Mouse (Mus musculus) lung, postnatal 0 days (tissue): ENCODE measurements around the gene Bdkrb2. TPM values are rescaled to one million over a fixed set of nuclear protein-coding genes. Genes with fewer than 3 reads are reported as not detected.

Experiments
- ATAC-seq: fragments of 200-750 bp; cut with Nextera tagmentation; 2 replicates; pipeline ENCODE4 v1.8.0; 2017; ENCODE audit warnings: moderate library complexity
- DNase-seq: peaks from one replicate; pipeline ENCODE4 v3.0.0-alpha.2; 2016; ENCODE audit warnings: low spot score
- H3K27ac ChIP-seq: fragments of 300-500 bp; sonication (generic); 2 replicates; pipeline ENCODE4 v1.5.1; 2014; ENCODE audit warnings: antibody characterized with exemption, mild to moderate bottlenecking, low read length, mixed read lengths
- H3K27me3 ChIP-seq: fragments of 300-500 bp; sonication (generic); replicated peaks from 2 replicates; pipeline ENCODE4 v1.6.1; 2014; ENCODE audit warnings: low read length, mixed read lengths; ENCODE audit not compliant: insufficient read depth
- H3K36me3 ChIP-seq: fragments of 300-500 bp; sonication (generic); 2 replicates; pipeline ENCODE4 v1.6.1; 2014; ENCODE audit warnings: low read length, mixed read lengths; ENCODE audit not compliant: insufficient read depth
- H3K4me1 ChIP-seq: fragments of 300-500 bp; sonication (generic); 2 replicates; pipeline ENCODE4 v1.6.1; 2014; ENCODE audit warnings: antibody characterized with exemption, low read depth, low read length, mixed read lengths; ENCODE audit not compliant: insufficient read depth
- H3K4me2 ChIP-seq: fragments of 300-500 bp; sonication (generic); replicated peaks from 2 replicates; pipeline ENCODE4 v1.6.1; 2014; ENCODE audit warnings: low read depth, mild to moderate bottlenecking, low read length, moderate library complexity, mixed read lengths
- H3K4me3 ChIP-seq: fragments of 300-500 bp; sonication (generic); 2 replicates; pipeline ENCODE4 v1.5.1; 2014; ENCODE audit warnings: low read depth, low read length
- H3K9ac ChIP-seq: fragments of 300-500 bp; sonication (generic); replicated peaks from 2 replicates; pipeline ENCODE4 v1.6.1; 2014; ENCODE audit warnings: low read depth, mild to moderate bottlenecking
- H3K9me3 ChIP-seq: fragments of 300-500 bp; sonication (generic); 2 replicates; pipeline ENCODE4 v1.6.1; 2016; ENCODE audit warnings: low read length, mixed read lengths
- CTCF ChIP-seq: IDR thresholded peaks from 2 replicates; pipeline ENCODE4 v1.5.1; 2016; ENCODE audit warnings: antibody characterized with exemption, mild to moderate bottlenecking
- EP300 ChIP-seq: IDR thresholded peaks from 2 replicates; pipeline ENCODE4 v1.6.1; 2016; ENCODE audit warnings: antibody characterized with exemption, mild to moderate bottlenecking, control low read depth
- WGBS: fragments of 180-500 bp; shearing (Covaris S2); extraction: QIAGEN DNeasy Blood & Tissue Kit; methylation state at CpG from one replicate; pipeline ENCODE4 v1.1.7; 2014; 5-methylcytosine and 5-hydroxymethylcytosine counted together
- polyA plus RNA-seq: library from polyadenylated mRNA; unstranded; fragments of >200 nt; fragmentation: Nextera tagmentation; extraction: Ambion mirVana; gene quantifications from 2 replicates; pipeline ENCODE4 v1.2.1, GENCODE M21; 2015

The Bdkrb2 gene
- polyA plus RNA-seq, 1 experiment from 2014 or later = 2.5 TPM

- ATAC-seq (no peak), DNase-seq (no peak)
- no peaks in the 10 kb centered on the region for H3K9me3 ChIP-seq
- 80% methylated on average over 10 of the region's 10 CpGs for WGBS
- no peak overlapping the region for H3K4me2 ChIP-seq
- H3K4me3 ChIP-seq = no peak overlapping the region
- no peaks in the 10 kb centered on the region for H3K4me1 ChIP-seq
- no peak overlapping the region for H3K27ac ChIP-seq
- no peaks in the 10 kb centered on the region for H3K27me3 ChIP-seq
- H3K9ac ChIP-seq = no peak overlapping the region
- H3K36me3 ChIP-seq = peaks cover 10% of the 10 kb centered on the region; the same call in 1 of the 2 replicates
- TF ChIP-seq CTCF (no peak), EP300 (no peak)
Measured at GRCm38 (mm10) chr12:105613559-105613958, 50.5 kb downstream of the Bdkrb2 start.

GRCm38 (mm10) chr12:105622048-105622447 is 59.0 kb downstream of the Bdkrb2 start:
- H3K27me3 ChIP-seq = no peaks in the 10 kb centered on the region
- H3K4me1 ChIP-seq = no peaks in the 10 kb centered on the region
- no peaks in the 10 kb centered on the region for H3K9me3 ChIP-seq
- H3K36me3 ChIP-seq = peaks cover 33% of the 10 kb centered on the region
- DNase-seq (no peak), ATAC-seq (no peak)
- H3K9ac ChIP-seq = no peak overlapping the region
- TF ChIP-seq CTCF = no peak
- no peak for TF ChIP-seq EP300
- no peak overlapping the region for H3K4me2 ChIP-seq
- no peak overlapping the region for H3K27ac ChIP-seq
- no peak overlapping the region for H3K4me3 ChIP-seq
- WGBS = 91% methylated on average over 7 of the region's 7 CpGs

GRCm38 (mm10) chr12:105622981-105623539 is 60.0 kb downstream of the Bdkrb2 start:
- DNase-seq (no peak), ATAC-seq (no peak)
- Histone ChIP-seq H3K9me3 (no peaks in the 10 kb centered on the region), H3K36me3 (peaks cover 26% of the 10 kb centered on the region; the same call in 1 of the 2 replicates), H3K27ac (no peak overlapping the region), H3K4me1 (no peaks in the 10 kb centered on the region), H3K4me3 (no peak overlapping the region), H3K4me2 (no peak overlapping the region), H3K9ac (no peak overlapping the region), H3K27me3 (no peaks in the 10 kb centered on the region)
- 94% methylated on average over 12 of the region's 12 CpGs for WGBS
- TF ChIP-seq CTCF (no peak), EP300 (no peak)

- DNase-seq (no peak), ATAC-seq (no peak)
- no peak overlapping the region for H3K4me3 ChIP-seq
- no peaks in the 10 kb centered on the region for H3K9me3 ChIP-seq
- no peaks in the 10 kb centered on the region for H3K27me3 ChIP-seq
- no peak overlapping the region for H3K27ac ChIP-seq
- no peak overlapping the region for H3K4me2 ChIP-seq
- WGBS = 42% methylated on average over 7 of the region's 7 CpGs
- no peak overlapping the region for H3K9ac ChIP-seq
- no peak for TF ChIP-seq CTCF
- no peak for TF ChIP-seq EP300
- peaks cover 21% of the 10 kb centered on the region; the same call in 1 of the 2 replicates for H3K36me3 ChIP-seq
- H3K4me1 ChIP-seq = no peaks in the 10 kb centered on the region
Measured at GRCm38 (mm10) chr12:105625798-105626197, 62.8 kb downstream of the Bdkrb2 start.

GRCm38 (mm10) chr12:105634374-105635067 is 71.5 kb downstream of the Bdkrb2 start:
- 96% methylated on average over 13 of the region's 13 CpGs for WGBS
- H3K36me3 ChIP-seq = peaks cover 44% of the 10 kb centered on the region
- no peaks in the 10 kb centered on the region for H3K9me3 ChIP-seq
- no peak overlapping the region for H3K27ac ChIP-seq
- no peaks in the 10 kb centered on the region for H3K27me3 ChIP-seq
- H3K9ac ChIP-seq = no peak overlapping the region
- H3K4me1 ChIP-seq = no peaks in the 10 kb centered on the region
- ATAC-seq (no peak), DNase-seq (no peak)
- H3K4me3 ChIP-seq = no peak overlapping the region
- no peak overlapping the region for H3K4me2 ChIP-seq
- TF ChIP-seq CTCF = no peak
- TF ChIP-seq EP300 = no peak

GRCm38 (mm10) chr12:105636551-105636950 is 73.5 kb downstream of the Bdkrb2 start:
- H3K27me3 ChIP-seq = no peaks in the 10 kb centered on the region
- no peak for TF ChIP-seq EP300
- TF ChIP-seq CTCF = no peak
- DNase-seq = no peak
- H3K4me2 ChIP-seq = no peak overlapping the region
- no peak overlapping the region for H3K27ac ChIP-seq
- peaks cover 62% of the 10 kb centered on the region for H3K36me3 ChIP-seq
- 91% methylated on average over 9 of the region's 9 CpGs for WGBS
- H3K4me3 ChIP-seq = no peak overlapping the region
- no peak for ATAC-seq
- H3K9me3 ChIP-seq = no peaks in the 10 kb centered on the region
- no peak overlapping the region for H3K9ac ChIP-seq
- no peaks in the 10 kb centered on the region for H3K4me1 ChIP-seq
